Mouse (Mus musculus) olfactory bulb, adult 2 months (tissue): ENCODE results near the gene Chrm3.

Experiments
- CTCF ChIP-seq: fragments of 200-500 bp; IDR thresholded peaks from 2 replicates; pipeline ENCODE4 v1.5.1; 2012; ENCODE audit warnings: low read depth, mild to moderate bottlenecking, low read length, moderate library complexity; ENCODE audit not compliant: insufficient read depth
- POLR2A ChIP-seq: fragments of 200-500 bp; IDR thresholded peaks from 2 replicates; pipeline ENCODE4 v1.6.1; 2012; ENCODE audit warnings: mild to moderate bottlenecking, low read depth, low read length, moderate library complexity; ENCODE audit not compliant: insufficient read depth

- TF ChIP-seq CTCF (no peak), POLR2A (no peak)
Observed at GRCm38 (mm10) chr13:10394364-10394763, 33.7 kb upstream of the Chrm3 start.
